Mouse (Mus musculus) cortical plate, adult 2 months (tissue): ENCODE results near the gene Stambp. TPM values are rescaled to one million over a fixed set of nuclear protein-coding genes. Genes with fewer than 3 reads are reported as not detected.
"Not testable (repeated sequence)": the region's sequence is repeated elsewhere in the genome, so short reads cannot be mapped to it uniquely, and the experiment has no call there.

Source experiments
- H3K27ac ChIP-seq: fragments of 200-500 bp; 2 replicates; pipeline ENCODE4 v1.5.1; 2012; ENCODE audit warnings: low read length, control low read depth, inconsistent platforms; ENCODE audit not compliant: insufficient read depth
- H3K4me1 ChIP-seq: fragments of 200-500 bp; 2 replicates; pipeline ENCODE4 v1.6.1; 2011; ENCODE audit warnings: low read length; ENCODE audit not compliant: control insufficient read depth, insufficient read depth
- H3K4me3 ChIP-seq: fragments of 200-500 bp; 2 replicates; pipeline ENCODE4 v1.5.1; 2011; ENCODE audit warnings: mild to moderate bottlenecking, low read length, control low read depth; ENCODE audit not compliant: insufficient read depth
- CTCF ChIP-seq: fragments of 200-500 bp; IDR thresholded peaks from 2 replicates; pipeline ENCODE4 v1.5.1; 2011; ENCODE audit warnings: mild to moderate bottlenecking, control low read depth, low read length; ENCODE audit not compliant: insufficient read depth; ENCODE audit errors: extremely low read depth
- POLR2A ChIP-seq: fragments of 200-500 bp; IDR thresholded peaks from 2 replicates; pipeline ENCODE4 v1.6.1; 2011; ENCODE audit warnings: mild to moderate bottlenecking, low read length, control low read depth; ENCODE audit not compliant: insufficient read depth; ENCODE audit errors: extremely low read depth
- polyA plus RNA-seq: library from polyadenylated mRNA; depleted of rRNA; stranded (reverse); fragments of >200 nt; gene quantifications from 2 replicates; pipeline ENCODE4 v1.2.3, GENCODE M21; 2012

Gene Stambp
- polyA plus RNA-seq, 1 experiment = 37.4 TPM

DNA sequence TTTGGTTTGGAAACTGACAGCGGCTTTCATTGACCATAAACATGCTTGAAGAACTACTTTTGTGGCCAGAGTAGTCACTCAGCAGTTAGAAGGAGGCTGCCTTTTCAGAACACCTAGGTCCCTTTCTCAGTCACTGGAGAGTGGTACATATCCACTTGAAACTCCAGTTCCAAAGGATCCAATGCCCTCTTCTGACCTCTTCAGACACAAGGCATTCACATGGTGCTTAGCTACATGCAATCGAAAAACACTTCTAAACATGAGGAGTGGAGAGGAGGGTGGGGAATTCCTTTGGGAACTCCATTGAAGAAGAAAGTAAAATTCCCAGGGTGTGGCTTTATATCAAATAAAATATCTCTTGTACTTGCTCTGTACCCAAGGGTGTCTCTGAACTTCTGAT, 22.5 kb upstream of the Stambp start:
- no peak overlapping the region for H3K4me3 ChIP-seq
- TF ChIP-seq CTCF (no peak), POLR2A (no peak)
- no peaks in the 10 kb centered on the region for H3K4me1 ChIP-seq
- H3K27ac ChIP-seq = no peak overlapping the region

DNA sequence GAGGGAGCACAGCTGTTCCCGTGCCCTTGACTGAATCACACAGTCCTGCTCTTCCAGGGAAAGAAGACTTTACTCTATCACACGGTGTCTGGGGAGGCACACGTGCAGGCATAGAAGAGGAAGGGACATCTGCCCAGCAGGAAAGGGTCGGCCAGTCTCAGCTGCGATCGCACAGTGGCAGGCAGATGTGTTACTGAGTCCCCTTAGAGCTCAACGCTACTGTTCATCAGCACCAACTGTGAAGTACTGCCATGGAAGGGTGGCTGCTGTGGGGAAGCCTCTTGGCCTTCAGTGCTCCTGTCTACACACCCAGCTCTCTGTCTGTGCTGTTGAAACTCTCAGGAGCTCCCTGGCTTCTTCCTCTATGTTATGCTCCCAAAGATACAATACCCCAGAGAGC, 21.4 kb upstream of the Stambp start:
- Histone ChIP-seq H3K4me3 (no peak overlapping the region), H3K27ac (no peak overlapping the region), H3K4me1 (no peaks in the 10 kb centered on the region)
- TF ChIP-seq POLR2A (no peak), CTCF (no peak)

DNA sequence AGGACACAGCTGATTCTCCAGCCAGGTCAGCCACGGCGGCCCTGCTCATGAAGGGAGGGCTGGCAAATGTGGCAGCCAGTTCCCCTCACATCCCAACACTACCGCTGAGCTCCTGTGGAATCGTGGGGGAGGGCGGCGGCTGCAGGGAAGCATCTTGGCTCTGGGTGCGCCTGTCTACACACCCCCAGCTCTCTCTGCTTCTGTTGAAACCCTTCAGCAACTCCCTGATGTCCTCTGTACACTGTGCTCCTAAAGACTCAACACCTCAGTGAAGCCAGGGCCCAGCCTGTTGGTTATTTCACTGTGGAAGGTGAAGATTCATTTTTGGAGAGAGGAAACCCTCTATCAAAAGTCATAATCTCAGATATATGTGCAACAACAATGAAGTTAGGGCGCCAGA, 19.5 kb upstream of the Stambp start:
- no peak overlapping the region for H3K27ac ChIP-seq
- no peak for TF ChIP-seq CTCF
- no peak overlapping the region for H3K4me3 ChIP-seq
- H3K4me1 ChIP-seq = no peaks in the 10 kb centered on the region

DNA sequence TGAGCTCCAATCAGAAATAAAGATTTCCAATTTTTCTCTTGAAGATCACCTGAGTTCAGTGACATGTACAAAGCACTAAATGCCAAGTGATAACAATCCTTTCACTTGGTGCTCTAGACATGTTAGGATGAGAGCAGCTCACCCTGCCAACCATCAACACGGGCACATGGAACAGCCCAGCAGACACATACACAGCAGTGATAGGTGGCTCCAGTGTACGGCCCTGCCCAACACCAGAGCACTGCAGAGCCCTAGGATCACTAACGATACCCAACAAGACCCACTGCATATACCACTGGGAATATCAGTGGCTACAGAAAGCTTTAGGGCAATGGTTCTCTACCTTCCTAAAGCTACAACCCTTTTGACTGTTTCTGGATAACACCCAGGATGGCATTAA, 17.8 kb upstream of the Stambp start:
- H3K4me1 ChIP-seq = no peaks in the 10 kb centered on the region
- no peak overlapping the region for H3K4me3 ChIP-seq
- no peak for TF ChIP-seq CTCF
- no peak for TF ChIP-seq POLR2A
- no peak overlapping the region for H3K27ac ChIP-seq

DNA sequence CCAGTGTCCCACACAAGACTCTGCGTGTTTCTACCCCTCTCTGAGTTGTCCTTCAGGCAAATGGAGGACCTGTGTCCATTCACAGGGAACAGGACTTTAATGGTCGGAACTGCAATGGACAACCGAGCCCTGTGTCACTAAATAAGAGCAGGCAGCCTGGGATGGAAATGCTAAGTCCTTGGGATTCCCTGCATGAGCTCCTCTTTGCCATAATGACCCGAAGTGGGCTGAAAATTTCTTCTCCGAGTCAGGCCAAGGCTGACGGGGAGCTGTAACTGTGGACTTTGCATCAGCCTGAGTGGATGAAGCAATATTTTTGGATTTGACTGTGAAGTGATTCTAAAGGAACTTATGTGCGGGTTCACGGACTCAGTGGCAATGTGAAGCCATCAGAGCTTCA, 14.7 kb upstream of the Stambp start:
- not testable (repeated sequence) for H3K4me1 ChIP-seq, H3K27ac ChIP-seq, H3K4me3 ChIP-seq

DNA sequence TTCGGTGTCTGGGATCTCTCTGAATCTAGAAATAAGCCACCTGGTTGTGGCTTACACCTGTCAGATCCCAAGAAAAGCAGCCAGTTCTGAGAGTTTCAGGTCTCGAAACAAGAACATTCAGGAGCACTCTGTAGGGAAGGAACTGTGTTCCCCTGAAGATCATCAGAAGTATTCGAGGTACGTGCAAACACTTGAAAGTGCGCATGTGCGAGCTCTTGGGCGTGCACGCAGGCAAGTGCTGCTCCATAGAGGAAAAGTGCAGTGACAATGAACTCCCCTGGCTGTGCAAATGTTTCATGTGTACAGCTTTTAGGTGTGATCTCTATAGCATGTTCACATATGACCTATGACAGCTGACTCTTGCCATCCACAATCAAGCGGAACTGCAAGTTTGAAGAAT, 12.8 kb upstream of the Stambp start:
- not testable (repeated sequence) for H3K4me1 ChIP-seq, H3K27ac ChIP-seq, H3K4me3 ChIP-seq

DNA sequence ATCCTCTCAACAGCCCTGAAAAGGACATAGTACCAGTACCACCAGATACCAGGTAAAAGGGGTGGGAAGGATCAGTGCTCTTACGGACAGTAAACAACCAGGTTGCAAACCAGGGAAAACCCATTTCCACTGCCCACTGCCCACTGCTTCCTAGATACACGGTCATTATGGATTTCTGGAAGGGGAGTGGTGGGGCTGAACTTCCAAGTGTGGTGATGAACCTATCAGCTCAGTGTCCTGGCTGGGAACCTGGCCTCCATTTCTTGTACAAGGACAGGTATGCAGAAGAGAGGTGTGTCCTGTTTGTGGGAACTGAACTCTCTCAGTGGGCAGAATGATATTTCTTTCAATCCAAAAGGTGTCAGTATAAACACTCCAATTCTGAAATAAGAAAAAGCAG, 11.1 kb upstream of the Stambp start:
- no peak overlapping the region for H3K4me3 ChIP-seq
- no peaks in the 10 kb centered on the region for H3K4me1 ChIP-seq
- TF ChIP-seq CTCF = no peak
- no peak for TF ChIP-seq POLR2A
- H3K27ac ChIP-seq = no peak overlapping the region

DNA sequence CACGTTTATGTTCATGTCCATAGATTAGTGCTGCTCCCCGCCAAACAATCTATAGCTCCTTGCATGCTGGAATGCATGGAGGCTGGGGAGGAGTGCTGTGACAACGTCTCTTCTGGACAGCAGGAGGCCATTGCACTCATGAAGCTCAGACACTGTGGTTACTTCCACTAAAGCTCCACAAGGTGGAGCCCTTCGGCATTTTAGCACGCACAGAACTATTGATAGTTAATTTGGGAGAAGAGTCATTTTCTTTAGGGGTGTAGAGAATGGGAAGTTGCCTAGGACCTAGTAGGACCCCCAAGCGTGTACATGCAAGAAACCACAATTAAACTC, 10.4 kb upstream of the Stambp start:
- Histone ChIP-seq H3K4me3 (no peak overlapping the region), H3K4me1 (no peaks in the 10 kb centered on the region), H3K27ac (no peak overlapping the region)
- peak; percentile 89 for TF ChIP-seq CTCF
- TF ChIP-seq POLR2A = no peak

DNA sequence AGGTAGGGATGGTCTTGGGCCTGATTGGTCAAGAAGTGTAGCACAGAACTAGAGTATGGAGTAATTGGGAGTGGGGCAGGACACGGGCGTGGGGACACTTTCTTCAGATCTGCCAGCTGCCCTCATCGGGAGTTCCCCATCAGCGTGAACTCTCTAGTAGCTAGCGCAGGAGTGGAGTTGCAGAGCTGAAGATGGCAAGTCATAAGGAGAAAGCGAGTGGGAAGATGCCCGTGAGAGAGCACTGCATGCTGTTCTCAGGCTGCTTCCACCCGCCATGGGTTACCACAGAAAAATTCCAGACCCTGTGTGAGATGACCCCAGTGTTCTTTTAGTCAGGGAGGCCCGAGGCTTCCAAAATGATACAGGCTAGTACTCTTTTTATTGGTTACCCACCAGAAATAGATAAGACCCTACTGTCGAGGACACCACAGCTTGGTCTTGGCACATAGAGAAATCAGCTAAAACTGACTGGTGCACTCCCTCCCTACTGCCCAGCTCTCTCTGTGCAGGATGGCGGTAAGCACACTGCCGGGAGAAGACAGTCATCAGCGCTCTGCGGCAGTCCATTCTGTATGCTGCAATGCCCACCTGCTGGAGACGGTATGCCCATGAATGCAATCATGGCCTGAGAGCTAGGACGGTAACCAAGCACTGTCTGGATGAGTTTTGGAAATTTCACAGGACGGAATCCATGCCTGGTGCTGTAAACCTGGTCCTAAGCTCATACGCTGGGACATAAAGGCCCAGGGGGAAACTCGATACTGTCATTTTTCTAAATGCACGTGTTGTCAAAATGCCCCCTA, 9.8 kb upstream of the Stambp start:
- Histone ChIP-seq H3K4me3 (no peak overlapping the region), H3K4me1 (no peaks in the 10 kb centered on the region), H3K27ac (no peak overlapping the region)
- TF ChIP-seq POLR2A (no peak), CTCF (no peak)

DNA sequence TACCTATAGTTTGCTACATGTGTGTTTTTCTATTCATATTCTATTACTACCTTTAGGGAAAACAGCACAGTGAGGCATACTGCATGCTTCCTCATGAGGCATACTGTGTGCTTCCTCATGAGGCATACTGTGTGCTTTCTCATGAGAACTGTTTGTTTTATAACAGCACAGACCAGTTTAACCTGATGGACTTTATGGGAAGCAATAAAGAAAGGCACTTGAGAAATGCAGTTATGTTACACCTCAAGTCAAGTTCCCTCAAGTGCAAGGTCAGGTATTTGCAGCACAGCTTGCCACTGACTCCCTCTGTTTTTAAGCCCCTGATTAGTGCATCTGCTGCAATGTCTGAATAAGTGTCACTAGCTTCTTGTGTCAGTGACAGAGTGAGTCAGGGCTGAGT, 5.0 kb upstream of the Stambp start:
- TF ChIP-seq POLR2A = no peak
- TF ChIP-seq CTCF = no peak
- Histone ChIP-seq H3K4me3 (no peak overlapping the region), H3K27ac (no peak overlapping the region), H3K4me1 (no peaks in the 10 kb centered on the region; the same call in 1 of the 2 replicates)

DNA sequence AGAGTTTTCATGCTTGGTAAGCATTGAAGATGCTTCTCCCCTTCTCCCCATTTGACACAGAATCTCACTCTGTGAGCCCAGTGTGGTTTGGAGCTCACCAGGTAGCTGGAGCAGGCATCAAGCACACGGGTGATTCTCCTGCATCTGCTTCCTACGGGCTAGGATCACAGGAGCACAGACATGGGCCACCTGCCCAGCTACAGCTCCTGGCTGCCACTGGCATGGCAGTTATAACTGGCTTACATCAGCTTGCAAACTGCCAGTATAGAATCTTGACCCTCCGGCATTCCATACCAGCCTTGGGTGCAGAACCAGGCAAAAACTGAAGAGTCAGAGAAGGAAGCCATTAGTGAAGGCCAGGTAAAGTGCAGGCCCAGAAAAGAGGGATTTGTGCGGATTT, 3.1 kb upstream of the Stambp start:
- peaks cover 2% of the 10 kb centered on the region for H3K4me1 ChIP-seq
- TF ChIP-seq CTCF (no peak), POLR2A (no peak)
- no peak overlapping the region for H3K4me3 ChIP-seq

More for the DNA sequence above, 3.1 kb upstream of the Stambp start:
- H3K27ac ChIP-seq = no peak overlapping the region
